Mouse (Mus musculus) limb, embryonic 14.5 days (tissue): ENCODE data around the gene Cers1. TPM values are rescaled to one million over a fixed set of nuclear protein-coding genes. Genes with fewer than 3 reads are reported as not detected.

Experiments used
- ATAC-seq: fragments of 200-750 bp; cut with Nextera tagmentation; 2 replicates; pipeline ENCODE4 v1.8.0; 2017; ENCODE audit warnings: low read depth, moderate number of reproducible peaks, moderate TSS enrichment; ENCODE audit not compliant: low FRiP score
- DNase-seq: peaks from one replicate; pipeline ENCODE4 v3.0.0-alpha.2; 2015; ENCODE audit warnings: low spot score
- H3K27ac ChIP-seq: fragments of 300-500 bp; sonication (generic); replicated peaks from 2 replicates; pipeline ENCODE4 v1.5.1; 2014; ENCODE audit warnings: low read depth, mild to moderate bottlenecking, low read length, moderate library complexity, mixed read lengths
- H3K27me3 ChIP-seq: fragments of 300-500 bp; sonication (generic); 2 replicates; pipeline ENCODE4 v1.6.1; 2014; ENCODE audit warnings: low read length, mixed read lengths; ENCODE audit not compliant: control insufficient read depth, insufficient read depth
- H3K36me3 ChIP-seq: fragments of 300-500 bp; sonication (generic); 2 replicates; pipeline ENCODE4 v1.6.1; 2014; ENCODE audit warnings: mild to moderate bottlenecking, low read length, moderate library complexity, mixed read lengths; ENCODE audit not compliant: control insufficient read depth, insufficient read depth
- H3K4me1 ChIP-seq: fragments of 300-500 bp; sonication (generic); 2 replicates; pipeline ENCODE4 v1.6.1; 2014; ENCODE audit warnings: antibody characterized with exemption, low read length, mixed read lengths; ENCODE audit not compliant: control insufficient read depth, insufficient read depth
- H3K4me2 ChIP-seq: fragments of 300-500 bp; sonication (generic); replicated peaks from 2 replicates; pipeline ENCODE4 v1.6.1; 2014; ENCODE audit warnings: low read depth, mild to moderate bottlenecking, low read length, moderate library complexity; ENCODE audit not compliant: severe bottlenecking
- H3K4me3 ChIP-seq: fragments of 300-500 bp; sonication (generic); replicated peaks from 2 replicates; pipeline ENCODE4 v1.5.1; 2014; ENCODE audit warnings: low read length
- H3K9ac ChIP-seq: fragments of 300-500 bp; sonication (generic); 2 replicates; pipeline ENCODE4 v1.6.1; 2014; ENCODE audit warnings: mild to moderate bottlenecking, low read depth, low read length, moderate library complexity; ENCODE audit not compliant: severe bottlenecking
- H3K9me3 ChIP-seq: fragments of 300-500 bp; sonication (generic); 2 replicates; pipeline ENCODE4 v1.6.1; 2016; ENCODE audit warnings: low read length; ENCODE audit not compliant: control insufficient read depth
- POLR2A ChIP-seq: fragments of 200-500 bp; IDR thresholded peaks from 2 replicates; pipeline ENCODE4 v1.8.0; 2012; ENCODE audit warnings: inconsistent platforms, mild to moderate bottlenecking, moderate library complexity, borderline replicate concordance; ENCODE audit not compliant: insufficient read depth, insufficient read length; ENCODE audit errors: extremely low read depth
- WGBS: fragments of 180-500 bp; shearing (Covaris S2); extraction: QIAGEN DNeasy Blood & Tissue Kit; methylation state at CpG from one replicate; pipeline ENCODE4 v1.1.7; 2014; 5-methylcytosine and 5-hydroxymethylcytosine counted together
- polyA plus RNA-seq, 2 experiments: library from polyadenylated mRNA; depleted of rRNA in 1 of 2; stranded (reverse) in 1 of 2; unstranded in 1 of 2; fragments of >200 nt; fragmentation: Nextera tagmentation in 1 of 2; extraction: Ambion mirVana in 1 of 2; gene quantifications; 2 replicates each; pipeline versions ENCODE4 v1.2.1 to v1.2.3; 2012 to 2014

The Cers1 gene
- polyA plus RNA-seq, 2 experiments, result 12.0 to 12.4 TPM

- peaks cover 59% of the 10 kb centered on the region for H3K27me3 ChIP-seq
- ATAC-seq, result peak; percentile 10; the same call in 1 of the 2 replicates
- peaks cover 36% of the 10 kb centered on the region for H3K4me1 ChIP-seq
- peak within 1 kb of the TSS; percentile 38 for H3K4me3 ChIP-seq
- H3K4me2 ChIP-seq, result peak within 1 kb of the TSS; percentile 49
- peak within 1 kb of the TSS; percentile 26; the same call in 1 of the 2 replicates for H3K27ac ChIP-seq
- DNase-seq, result peak; percentile 31
- no peak for TF ChIP-seq POLR2A
- H3K36me3 ChIP-seq, result no peaks in the 10 kb centered on the region
- 4% methylated on average over 46 of the region's 47 CpGs for WGBS
- no peaks in the 10 kb centered on the region for H3K9me3 ChIP-seq
- peak within 1 kb of the TSS; percentile 29; the same call in 1 of the 2 replicates for H3K9ac ChIP-seq
Measured at GRCm38 (mm10) chr8:70373397-70374317, 58.1 kb downstream of the Cers1 start, which contains the start of gene Comp. TSS of gene Comp (plus strand) at chr8:70373558.

- H3K4me1 ChIP-seq, result peaks cover 36% of the 10 kb centered on the region
- no peaks in the 10 kb centered on the region for H3K36me3 ChIP-seq
- peak overlapping the region; percentile 38 for H3K4me3 ChIP-seq
- H3K4me2 ChIP-seq, result peak overlapping the region; percentile 49
- peak overlapping the region; percentile 18; the same call in 1 of the 2 replicates for H3K9ac ChIP-seq
- 2% methylated on average over 42 of the region's 53 CpGs for WGBS
- peaks cover 59% of the 10 kb centered on the region for H3K27me3 ChIP-seq
- ATAC-seq (peak; percentile 66), DNase-seq (peak; percentile 72)
- H3K9me3 ChIP-seq, result no peaks in the 10 kb centered on the region
- no peak overlapping the region for H3K27ac ChIP-seq
- TF ChIP-seq POLR2A, result no peak
Measured at GRCm38 (mm10) chr8:70374318-70374927, 58.8 kb downstream of the Cers1 start.

GRCm38 (mm10) chr8:70375212-70375859, 59.8 kb downstream of the Cers1 start:
- Histone ChIP-seq H3K27me3 (peaks cover 59% of the 10 kb centered on the region), H3K4me1 (peaks cover 36% of the 10 kb centered on the region), H3K4me3 (peak overlapping the region; percentile 38), H3K4me2 (peak overlapping the region; percentile 49), H3K9me3 (no peaks in the 10 kb centered on the region), H3K9ac (no peak overlapping the region), H3K36me3 (no peaks in the 10 kb centered on the region), H3K27ac (no peak overlapping the region)
- ATAC-seq, result no peak
- no peak for TF ChIP-seq POLR2A
- DNase-seq, result no peak
- 8% methylated on average over 35 of the region's 35 CpGs for WGBS

- Histone ChIP-seq H3K9me3 (no peaks in the 10 kb centered on the region), H3K27ac (no peak overlapping the region), H3K4me2 (peak overlapping the region; percentile 26), H3K27me3 (peaks cover 59% of the 10 kb centered on the region), H3K9ac (no peak overlapping the region), H3K36me3 (no peaks in the 10 kb centered on the region), H3K4me1 (peaks cover 36% of the 10 kb centered on the region), H3K4me3 (peak overlapping the region; percentile 21)
- no peak for TF ChIP-seq POLR2A
- DNase-seq (no peak), ATAC-seq (no peak)
- WGBS, result 8% methylated on average over 37 of the region's 37 CpGs
Measured at GRCm38 (mm10) chr8:70376275-70376741, 60.7 kb downstream of the Cers1 start.

- TF ChIP-seq POLR2A, result no peak
- 16% methylated on average over 15 of the region's 15 CpGs for WGBS
Measured at GRCm38 (mm10) chr8:70377049-70377448, 61.5 kb downstream of the Cers1 start.

More at GRCm38 (mm10) chr8:70377049-70377448, 61.5 kb downstream of the Cers1 start:
- peaks cover 59% of the 10 kb centered on the region for H3K27me3 ChIP-seq
- H3K9me3 ChIP-seq, result no peaks in the 10 kb centered on the region
- H3K9ac ChIP-seq, result no peak overlapping the region
- ATAC-seq, result no peak
- no peak overlapping the region for H3K4me2 ChIP-seq
- H3K4me3 ChIP-seq, result no peak overlapping the region
- peaks cover 30% of the 10 kb centered on the region for H3K4me1 ChIP-seq
- no peak for DNase-seq
- no peak overlapping the region for H3K27ac ChIP-seq
- no peaks in the 10 kb centered on the region for H3K36me3 ChIP-seq
